Mouse (Mus musculus): ENCODE results near the gene Zdhhc25. TPM values are rescaled to one million over a fixed set of nuclear protein-coding genes. Genes with fewer than 3 reads are reported as not detected.

Zdhhc25 gene
- polyA plus RNA-seq (2017; shearing (Covaris generic)) = not detected

GRCm38 (mm10) chr15:88600002-88600401 lies at the start of gene Zdhhc25:
Gene Zdhhc25 (plus strand): TSS chr15:88600302.

Other genes with a start within 250 kb of the Zdhhc25 start
- 11.6 TPM for gene Brd1, start 133.9 kb downstream of the Zdhhc25 start, polyA plus RNA-seq (2017; shearing (Covaris generic))
- gene Zbed4, start 151.4 kb downstream of the Zdhhc25 start, polyA plus RNA-seq (2017; shearing (Covaris generic)) = 2.9 TPM
- gene Alg12, start 219.0 kb downstream of the Zdhhc25 start, polyA plus RNA-seq (2017; shearing (Covaris generic)) = 17.5 TPM
- 11.9 TPM for gene Creld2, start 219.3 kb downstream of the Zdhhc25 start, polyA plus RNA-seq (2017; shearing (Covaris generic))

Measured in CD4-positive, CD25-positive, alpha-beta regulatory T cell, adult 9 weeks (primary cell).